Mouse (Mus musculus): ENCODE measurements around the gene Alg2. TPM values are rescaled to one million over a fixed set of nuclear protein-coding genes. Genes with fewer than 3 reads are reported as not detected.

The Alg2 gene
- 10 to 100 TPM; 17.2 to 20.1 TPM for total RNA-seq (2021)
- long read RNA-seq, experiment 1, transcript Alg2-201 (2 exons, 3,021 nt) = major isoform, 35 of 37 reads
- long read RNA-seq, experiment 1, partial matches to known transcripts = 0 of 37 reads
- long read RNA-seq, experiment 1, other reads (novel, unspliced or antisense) = 1 of 37 reads
- long read RNA-seq, experiment 2, transcript Alg2-201 (2 exons, 3,021 nt) = major isoform, 24 of 25 reads
- long read RNA-seq, experiment 2, partial matches to known transcripts = 0 of 25 reads
- long read RNA-seq, experiment 2, other reads (novel, unspliced or antisense) = 1 of 25 reads

- DNase-seq = peak; percentile 94
Measured at GRCm38 (mm10) chr4:47473968-47474729, at the start of gene Alg2, which contains the start of gene Sec61b. Gene Alg2 (minus strand): TSS chr4:47474333. Gene Sec61b (plus strand): TSS chr4:47474658.

GRCm38 (mm10) chr4:47521884-47522605 is 47.9 kb upstream of the Alg2 start:
- DNase-seq = peak; percentile 18

- no peak for DNase-seq
Measured at GRCm38 (mm10) chr4:47520076-47520475, 45.9 kb upstream of the Alg2 start.

- no peak for DNase-seq
Measured at GRCm38 (mm10) chr4:47518551-47519181, 44.5 kb upstream of the Alg2 start.

- no peak for DNase-seq
Measured at GRCm38 (mm10) chr4:47504841-47505517, 30.8 kb upstream of the Alg2 start.

- DNase-seq = no peak
Measured at GRCm38 (mm10) chr4:47503045-47503444, 28.9 kb upstream of the Alg2 start.

- peak; percentile 33 for DNase-seq
Measured at GRCm38 (mm10) chr4:47502546-47502971, 28.4 kb upstream of the Alg2 start.

GRCm38 (mm10) chr4:47499121-47499545 is 25.0 kb upstream of the Alg2 start:
- peak; percentile 55 for DNase-seq

GRCm38 (mm10) chr4:47497811-47498385 is 23.8 kb upstream of the Alg2 start:
- DNase-seq = peak; percentile 59

- no peak for DNase-seq
Measured at GRCm38 (mm10) chr4:47494686-47495085, 20.6 kb upstream of the Alg2 start.

GRCm38 (mm10) chr4:47494137-47494536 is 20.0 kb upstream of the Alg2 start:
- DNase-seq = no peak

- no peak for DNase-seq
Measured at GRCm38 (mm10) chr4:47493456-47493855, 19.3 kb upstream of the Alg2 start.

GRCm38 (mm10) chr4:47492311-47493086 is 18.4 kb upstream of the Alg2 start:
- DNase-seq = no peak

- no peak for DNase-seq
Measured at GRCm38 (mm10) chr4:47491243-47491642, 17.1 kb upstream of the Alg2 start.

GRCm38 (mm10) chr4:47480576-47480975 is 6.4 kb upstream of the Alg2 start:
- no peak for DNase-seq

GRCm38 (mm10) chr4:47480095-47480494 is 6.0 kb upstream of the Alg2 start:
- DNase-seq = no peak

GRCm38 (mm10) chr4:47477539-47477938 is 3.4 kb upstream of the Alg2 start:
- DNase-seq = no peak

- no peak for DNase-seq
Measured at GRCm38 (mm10) chr4:47474730-47475643, 854 bp upstream of the Alg2 start.

GRCm38 (mm10) chr4:47473586-47473967 is 556 bp downstream of the Alg2 start:
- DNase-seq = no peak
